Mouse (Mus musculus): ENCODE measurements around the gene Adra1d.
A peak's percentile ranks its signal among the peaks of the same experiment; 100 is the strongest.

The Adra1d gene

GRCm38 (mm10) chr2:131561891-131562585 lies at the start of gene Adra1d:
Gene Adra1d (minus strand): TSS chr2:131562283.
- DNase-seq (ENCODE audit: low spot score in 2 of 2), result no peak

GRCm38 (mm10) chr2:131601881-131602280 lies 39.8 kb upstream of the Adra1d start:
- peak; percentile 8 to 27 for DNase-seq (ENCODE audit: low spot score in 2 of 2)

GRCm38 (mm10) chr2:131594871-131595270 lies 32.8 kb upstream of the Adra1d start:
- no peak for DNase-seq (ENCODE audit: low spot score in 2 of 2)

GRCm38 (mm10) chr2:131587521-131587920 lies 25.4 kb upstream of the Adra1d start:
- no peak for DNase-seq (ENCODE audit: low spot score in 2 of 2)

- no peak for DNase-seq (ENCODE audit: low spot score in 2 of 2)
Observed at GRCm38 (mm10) chr2:131581506-131581905, 19.4 kb upstream of the Adra1d start.

- no peak for DNase-seq (ENCODE audit: low spot score in 2 of 2)
Observed at GRCm38 (mm10) chr2:131562586-131563122, 571 bp upstream of the Adra1d start.

GRCm38 (mm10) chr2:131561344-131561870 lies 676 bp downstream of the Adra1d start:
- DNase-seq (ENCODE audit: low spot score in 2 of 2), result no peak

- DNase-seq (ENCODE audit: low spot score in 2 of 2), result no peak
Observed at GRCm38 (mm10) chr2:131560205-131560919, 1.7 kb downstream of the Adra1d start.

- DNase-seq (ENCODE audit: low spot score in 2 of 2), result no peak
Observed at GRCm38 (mm10) chr2:131557896-131558295, 4.2 kb downstream of the Adra1d start.

- DNase-seq (ENCODE audit: low spot score in 2 of 2), result no peak
Observed at GRCm38 (mm10) chr2:131552736-131553400, 9.2 kb downstream of the Adra1d start.

- no peak for DNase-seq (ENCODE audit: low spot score in 2 of 2)
Observed at GRCm38 (mm10) chr2:131551701-131552620, 10.1 kb downstream of the Adra1d start.

GRCm38 (mm10) chr2:131550906-131551305 lies 11.2 kb downstream of the Adra1d start:
- DNase-seq (ENCODE audit: low spot score in 2 of 2), result no peak

GRCm38 (mm10) chr2:131550474-131550873 lies 11.6 kb downstream of the Adra1d start:
- DNase-seq (ENCODE audit: low spot score in 2 of 2), result no peak

GRCm38 (mm10) chr2:131549090-131549489 lies 13.0 kb downstream of the Adra1d start:
- no peak for DNase-seq (ENCODE audit: low spot score in 2 of 2)

GRCm38 (mm10) chr2:131548330-131548729 lies 13.8 kb downstream of the Adra1d start:
- DNase-seq (ENCODE audit: low spot score in 2 of 2), result no peak

GRCm38 (mm10) chr2:131546745-131547408 lies 15.2 kb downstream of the Adra1d start:
- no peak for DNase-seq (ENCODE audit: low spot score in 2 of 2)

- DNase-seq (ENCODE audit: low spot score in 2 of 2), result no peak
Observed at GRCm38 (mm10) chr2:131546308-131546700, 15.8 kb downstream of the Adra1d start.

- DNase-seq (ENCODE audit: low spot score in 2 of 2), result peak; percentile 35 to 76
Observed at GRCm38 (mm10) chr2:131545386-131546307, 16.4 kb downstream of the Adra1d start.

GRCm38 (mm10) chr2:131542531-131542930 lies 19.6 kb downstream of the Adra1d start:
- no peak for DNase-seq (ENCODE audit: low spot score in 2 of 2)

Measured in spleen, postnatal 4 days (tissue).